Mouse (Mus musculus): ENCODE results near the gene Olfr91.

Olfr91 gene

DNA sequence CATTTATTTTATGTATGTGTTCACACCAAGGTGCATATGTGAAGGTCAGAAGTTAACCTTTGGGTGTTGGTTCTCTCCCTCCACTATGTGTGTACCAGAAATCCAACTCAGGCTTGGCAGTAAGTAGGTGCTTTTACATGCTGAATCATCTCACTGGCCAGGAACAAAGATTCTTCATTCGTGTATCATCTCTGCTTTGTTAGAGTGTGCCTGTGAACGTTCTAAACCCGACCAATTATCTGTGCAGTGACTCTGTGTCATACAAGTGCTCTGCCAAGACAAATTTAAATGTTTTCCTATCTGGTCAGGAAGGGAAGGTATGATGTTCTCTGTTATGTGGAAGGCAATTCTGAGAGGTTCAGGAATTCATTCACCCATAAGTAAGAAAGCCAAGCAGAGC lies 36.6 kb downstream of the Olfr91 start:
- DNase-seq (ENCODE audit: low read depth), result no peak

GRCm38 (mm10) chr17:37056957-37057356 lies 41.1 kb downstream of the Olfr91 start:
- DNase-seq (ENCODE audit: low read depth), result no peak

DNA sequence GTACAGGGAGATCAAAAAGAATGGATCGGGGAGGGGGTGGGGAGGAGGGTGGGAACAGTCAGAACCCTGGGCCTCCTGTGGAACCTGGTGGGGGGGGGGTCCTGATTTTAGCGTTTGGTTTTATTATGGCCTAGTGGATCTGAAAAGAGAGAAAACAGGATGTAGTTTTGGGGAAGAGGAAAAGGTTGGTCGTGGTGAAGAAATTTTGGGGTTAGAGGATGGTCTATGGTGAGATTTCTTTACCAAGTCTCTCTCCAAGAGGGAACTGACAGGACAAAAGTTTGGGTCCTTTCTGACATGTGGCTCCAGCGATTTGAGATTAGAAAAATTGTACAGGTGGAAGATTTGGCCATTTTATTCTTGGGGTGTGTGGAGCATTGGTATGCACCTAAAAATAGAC lies 46.3 kb downstream of the Olfr91 start:
- no peak for DNase-seq (ENCODE audit: low read depth)

DNA sequence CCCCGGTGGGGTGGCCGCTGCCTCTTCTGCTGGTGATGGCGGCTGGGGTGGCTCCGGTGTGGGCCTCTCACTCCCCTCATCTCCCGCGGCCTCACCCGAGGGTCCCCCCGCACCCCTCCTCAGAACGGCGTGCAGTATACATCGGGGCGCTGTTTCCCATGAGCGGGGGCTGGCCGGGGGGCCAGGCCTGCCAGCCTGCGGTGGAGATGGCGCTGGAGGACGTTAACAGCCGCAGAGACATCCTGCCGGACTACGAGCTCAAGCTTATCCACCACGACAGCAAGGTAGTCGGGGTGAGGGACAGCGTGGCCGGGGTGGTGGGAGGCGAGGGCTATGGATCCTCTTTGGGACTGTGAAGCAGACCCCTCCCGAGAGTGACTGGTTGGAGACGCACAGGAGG lies 47.2 kb downstream of the Olfr91 start:
- DNase-seq (ENCODE audit: low read depth), result no peak

DNA sequence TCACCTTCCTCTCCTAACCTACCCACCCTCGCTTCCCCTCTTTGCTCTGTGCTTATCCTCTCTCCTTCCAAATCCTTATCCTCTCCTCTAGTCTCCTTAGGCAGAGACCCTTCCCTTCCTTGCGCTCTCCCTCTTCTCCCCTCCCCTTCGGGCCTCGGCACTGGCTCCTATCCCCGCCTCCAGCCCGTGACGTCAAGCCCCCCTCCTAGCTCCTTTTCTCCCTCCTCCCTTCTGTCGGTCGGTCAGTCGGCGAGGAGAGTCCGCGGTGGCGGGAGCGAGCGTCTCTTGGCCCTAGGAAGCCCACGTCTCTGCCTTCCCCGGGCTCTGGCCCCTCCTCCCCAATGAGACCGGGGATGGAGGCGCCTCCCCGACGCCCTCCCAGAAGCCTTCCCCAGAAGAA lies 47.7 kb downstream of the Olfr91 start:
- no peak for DNase-seq (ENCODE audit: low read depth)

- DNase-seq (ENCODE audit: low read depth), result no peak
Observed at GRCm38 (mm10) chr17:37049570-37050310, 48.3 kb downstream of the Olfr91 start.

DNA sequence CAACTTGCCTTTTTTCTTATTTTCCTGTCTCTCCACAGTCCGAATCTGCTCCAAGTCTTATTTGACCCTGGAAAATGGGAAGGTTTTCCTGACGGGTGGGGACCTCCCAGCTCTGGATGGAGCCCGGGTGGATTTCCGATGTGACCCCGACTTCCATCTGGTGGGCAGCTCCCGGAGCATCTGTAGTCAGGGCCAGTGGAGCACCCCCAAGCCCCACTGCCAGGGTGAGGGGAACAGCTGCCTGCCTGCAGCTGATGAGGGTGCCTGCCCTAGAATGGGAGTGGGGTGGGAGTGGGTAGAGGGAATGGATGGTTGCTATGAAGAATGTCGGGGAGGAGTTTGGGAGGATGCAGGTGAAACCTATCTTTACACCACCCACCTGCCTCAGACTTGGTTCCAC lies 49.7 kb downstream of the Olfr91 start:
- DNase-seq (ENCODE audit: low read depth), result no peak

DNA sequence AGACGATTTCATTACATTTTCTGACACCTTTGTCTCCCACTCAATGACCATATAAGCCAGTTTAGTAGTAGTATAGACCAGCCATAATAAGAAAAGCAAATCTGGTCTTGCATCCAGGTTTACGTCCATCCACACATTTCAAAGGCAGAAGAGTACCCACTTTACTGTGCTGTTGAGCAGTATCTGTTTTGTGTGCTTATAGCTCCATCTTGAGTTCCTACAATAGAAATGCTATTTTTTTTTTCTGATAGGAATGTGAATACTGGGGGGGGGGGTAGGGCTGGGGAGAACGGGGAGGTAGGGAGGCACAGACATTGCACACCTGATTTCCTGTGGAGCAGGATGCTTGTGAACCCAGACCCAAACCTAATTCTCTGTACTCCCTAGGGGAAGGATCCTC lies 50.1 kb downstream of the Olfr91 start:
- DNase-seq (ENCODE audit: low read depth), result no peak

- DNase-seq (ENCODE audit: low read depth), result no peak
Observed at GRCm38 (mm10) chr17:37047332-37047976, 50.6 kb downstream of the Olfr91 start.

- DNase-seq (ENCODE audit: low read depth), result no peak
Observed at GRCm38 (mm10) chr17:37046312-37047112, 51.6 kb downstream of the Olfr91 start.

- no peak for DNase-seq (ENCODE audit: low read depth)
Observed at GRCm38 (mm10) chr17:37045611-37046311, 52.3 kb downstream of the Olfr91 start, which contains the start of gene Gabbr1. Gabbr1 (plus strand) TSS chr17:37045966.

DNA sequence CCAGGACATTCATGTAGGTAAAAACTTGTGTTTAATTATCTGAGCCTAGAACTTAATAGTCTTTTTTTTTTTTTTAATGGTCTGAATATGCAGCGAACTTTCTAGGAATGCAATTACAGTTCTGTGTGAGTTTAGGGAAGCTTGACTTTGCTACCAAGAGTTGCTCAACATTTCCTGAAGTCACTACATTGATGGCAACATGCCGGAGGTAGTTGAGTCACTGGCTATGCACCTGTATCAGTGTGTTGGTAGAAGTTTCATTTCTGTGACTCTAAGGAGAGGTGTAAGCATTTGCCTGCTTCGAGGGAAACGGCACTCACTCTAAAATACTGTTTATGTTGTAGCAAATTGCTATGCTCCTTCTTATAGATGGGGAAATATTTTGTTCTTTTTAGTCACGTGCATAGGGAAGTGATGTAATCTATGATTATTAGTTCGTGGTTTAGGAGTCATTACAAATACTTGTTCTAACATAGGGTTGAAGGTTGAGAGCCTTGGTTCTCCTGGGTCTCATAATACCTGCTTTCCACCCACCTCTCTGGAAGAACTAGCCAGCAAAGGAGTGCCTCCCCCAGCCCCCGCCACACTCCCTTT lies 53.3 kb downstream of the Olfr91 start:
- no peak for DNase-seq (ENCODE audit: low read depth)
